Mouse (Mus musculus): Measurements from ENCODE around the gene Aif1.

The Aif1 gene

DNA sequence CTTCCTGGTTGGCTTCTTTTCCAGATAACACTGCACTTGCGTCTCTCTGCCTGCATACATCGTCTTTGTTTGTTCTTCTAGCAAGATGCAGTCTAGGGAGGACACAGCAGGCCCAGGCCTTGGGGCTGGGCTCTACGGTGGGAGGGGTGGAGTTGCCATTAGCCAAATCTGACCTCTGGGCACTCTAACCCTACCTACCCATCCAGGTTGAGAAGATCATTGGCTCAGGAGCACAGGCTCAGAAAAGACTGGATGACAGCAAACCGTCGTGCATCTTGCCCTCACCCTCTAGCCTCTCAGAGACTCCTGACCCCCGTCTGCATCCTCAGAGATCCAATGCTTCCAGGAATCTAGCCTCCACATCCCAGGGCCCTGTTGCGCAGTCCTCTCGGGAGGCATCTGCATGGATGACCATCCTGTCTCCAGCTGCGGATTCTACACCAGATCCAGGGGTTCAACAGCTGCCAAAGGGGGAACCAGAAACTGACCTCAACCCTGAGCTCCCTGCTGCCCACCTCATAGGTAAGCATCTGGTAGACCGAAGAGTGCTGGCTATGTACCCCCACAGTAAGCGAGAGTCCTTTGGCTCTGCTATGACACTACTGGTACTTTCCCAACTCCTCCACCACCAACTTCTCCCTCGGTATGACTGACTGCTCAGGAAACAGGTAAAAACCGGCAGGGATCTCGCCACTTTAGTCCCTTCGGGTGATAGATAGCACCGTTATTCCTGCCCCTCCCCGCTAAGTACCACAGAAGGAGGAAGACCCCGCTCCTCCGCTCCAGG lies 19.2 kb upstream of the Aif1 start:
- DNase-seq (ENCODE audit: low read depth), result no peak

DNA sequence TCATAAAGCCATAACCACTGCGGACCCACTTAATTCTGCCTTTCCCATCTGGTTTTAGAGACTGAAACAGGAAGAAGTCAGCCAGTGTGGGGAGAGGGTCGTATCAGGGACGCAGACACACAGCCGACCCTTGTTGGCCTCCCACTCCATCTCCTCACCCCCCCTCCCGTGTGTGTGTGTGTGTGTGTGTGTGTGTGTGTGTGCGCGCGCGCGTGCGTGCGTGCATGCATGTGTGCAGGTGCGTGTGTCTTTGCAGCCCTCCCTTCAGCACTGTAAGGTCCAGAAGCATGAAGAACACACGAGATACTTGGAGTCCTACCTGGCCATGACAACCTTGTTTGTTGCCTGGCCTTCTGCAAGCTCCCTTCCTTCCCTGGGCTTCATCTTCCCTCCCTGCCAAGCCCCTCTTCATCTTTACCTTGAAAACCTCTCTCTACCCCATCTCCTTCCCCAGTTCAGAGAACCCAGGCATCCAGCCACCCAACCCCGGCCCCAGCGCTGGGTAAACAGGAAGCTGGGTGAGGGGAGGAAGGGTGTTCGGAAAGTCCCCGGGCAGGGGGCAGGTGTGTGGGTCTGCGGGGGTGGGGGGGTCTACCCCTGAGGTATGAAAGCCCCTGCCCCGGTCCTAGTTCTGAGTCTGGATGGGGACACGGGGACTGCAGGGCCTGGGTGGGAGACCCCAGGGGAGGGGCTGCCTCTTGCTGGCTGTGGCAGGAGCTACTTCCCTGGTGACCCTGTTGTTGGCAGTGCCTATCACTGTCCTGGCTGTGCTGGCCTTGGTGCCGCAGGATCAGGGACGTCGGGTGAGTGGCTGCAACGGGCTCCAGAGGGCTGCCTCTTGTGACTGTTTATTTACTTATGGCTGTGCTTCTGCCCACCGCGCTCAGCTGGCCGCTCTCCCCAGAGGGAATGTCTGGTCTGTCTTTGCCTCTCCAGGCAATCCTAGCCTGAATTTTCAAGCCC lies 18.3 kb upstream of the Aif1 start, which contains the start of gene Ltb:
TSS of gene Ltb (plus strand) at position 559 of the 963 bp plus-strand sequence.
- no peak for DNase-seq (ENCODE audit: low read depth)

DNA sequence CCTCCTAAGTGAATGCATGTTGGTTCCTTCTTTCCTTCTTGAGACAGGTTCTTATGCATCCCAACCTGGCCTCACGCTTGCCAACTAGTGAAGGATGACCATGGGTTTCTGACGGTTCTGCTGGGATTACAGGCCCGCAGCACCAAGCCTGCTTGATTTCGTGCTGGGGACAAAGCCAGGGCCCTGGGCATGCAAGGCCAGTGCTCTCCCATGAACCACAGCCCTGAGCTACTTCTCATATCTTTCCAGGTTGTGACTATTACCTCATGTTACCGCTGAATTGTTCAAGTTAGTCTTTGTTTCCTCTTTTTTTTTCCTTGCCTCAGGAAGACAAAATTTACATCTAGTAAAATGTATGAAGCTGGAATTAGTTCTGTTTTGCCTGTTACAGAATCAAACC lies 17.1 kb upstream of the Aif1 start:
- DNase-seq (ENCODE audit: low read depth), result peak; percentile 84

DNA sequence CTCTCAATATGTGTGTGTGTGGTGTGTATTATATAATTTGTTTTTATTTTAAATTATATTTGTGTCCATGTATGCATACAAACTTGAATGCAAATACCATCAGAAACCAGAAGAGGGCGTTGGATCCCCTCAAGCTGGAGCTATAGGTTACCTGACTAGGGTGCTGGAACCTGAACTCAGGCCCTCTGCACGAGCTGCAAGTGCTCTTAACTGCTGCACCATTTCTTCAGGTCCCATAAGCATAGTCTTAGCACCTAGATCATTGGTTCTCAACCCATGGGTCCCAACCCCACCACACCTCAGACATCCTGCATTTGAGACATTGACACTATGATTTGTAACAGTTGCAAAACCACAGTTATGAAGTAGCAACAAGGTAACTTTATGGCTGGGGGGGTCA lies 15.9 kb upstream of the Aif1 start:
- no peak for DNase-seq (ENCODE audit: low read depth)

DNA sequence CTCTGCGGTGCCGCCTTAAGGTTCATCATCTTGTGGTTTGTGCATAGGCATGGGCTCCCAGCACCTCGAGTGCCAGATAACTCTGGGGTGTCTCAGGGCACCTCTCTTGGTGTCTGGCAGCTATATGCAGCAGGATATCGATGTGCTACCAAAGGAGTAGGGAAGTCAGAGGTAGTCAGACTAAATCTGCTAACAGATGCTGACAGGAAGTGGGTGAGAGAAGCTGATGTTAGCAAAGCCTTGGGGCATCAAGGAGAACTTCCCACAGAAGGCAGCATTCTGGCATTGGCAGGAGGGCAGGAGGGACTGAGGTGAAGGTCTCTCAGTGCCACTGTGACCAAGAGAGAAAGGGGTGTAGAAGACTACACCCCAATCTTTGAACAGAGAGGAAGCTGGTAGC lies 14.2 kb upstream of the Aif1 start:
- DNase-seq (ENCODE audit: low read depth), result peak; percentile 47

DNA sequence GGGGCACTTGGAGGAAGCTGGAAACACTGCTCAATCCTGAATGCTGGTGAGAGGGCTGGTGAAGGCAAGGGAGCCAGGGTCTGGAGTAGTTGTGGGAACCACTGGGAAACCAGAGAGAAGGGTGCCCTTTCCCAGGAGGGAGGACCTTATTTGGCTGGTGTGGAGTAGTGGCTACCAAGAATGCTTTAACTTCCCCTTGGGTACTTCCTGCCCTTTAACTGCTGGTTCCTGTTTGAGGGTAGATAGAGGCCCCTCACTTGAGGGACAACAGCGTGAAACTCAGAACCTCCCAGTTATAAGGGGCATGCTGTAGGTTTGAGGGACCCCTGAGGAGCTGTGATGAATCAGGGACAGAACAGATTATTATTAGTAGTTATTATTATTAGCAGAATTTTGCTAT lies 13.3 kb upstream of the Aif1 start:
- DNase-seq (ENCODE audit: low read depth), result peak; percentile 77

DNA sequence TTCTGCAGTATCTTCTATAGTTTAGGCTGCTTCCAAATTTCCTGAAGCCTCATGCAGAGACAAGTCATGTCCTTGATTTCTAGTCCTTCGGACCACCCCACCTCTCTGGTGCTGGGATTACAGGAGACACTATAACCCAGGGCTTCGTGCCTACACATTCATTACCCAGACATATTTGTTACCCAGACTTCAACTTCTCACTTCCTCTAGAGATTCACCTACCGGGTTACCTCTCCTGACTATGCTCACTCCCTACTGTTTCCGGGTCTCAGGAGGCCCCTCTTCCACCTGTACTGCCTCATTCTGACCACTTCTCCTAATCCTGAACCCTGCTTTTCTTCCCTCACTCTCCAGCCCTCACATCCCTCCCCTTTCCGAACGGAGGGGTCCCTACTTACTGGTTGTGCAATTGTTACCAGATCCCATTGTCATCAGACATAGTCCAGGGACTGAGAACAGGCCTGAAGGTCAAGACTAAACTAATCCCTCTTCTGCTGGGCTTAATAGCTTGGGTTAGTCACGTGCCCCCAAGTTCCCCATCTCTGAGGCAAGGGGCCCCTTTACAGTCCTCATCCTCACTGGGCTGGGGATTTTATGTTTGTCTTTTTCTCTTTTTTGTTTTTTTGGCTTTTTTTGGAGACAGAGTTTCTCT lies 12.2 kb upstream of the Aif1 start, which contains the start of gene Lst1:
TSS of gene Lst1 (minus strand) at position 481 of the 652 bp plus-strand sequence.
- DNase-seq (ENCODE audit: low read depth), result no peak

DNA sequence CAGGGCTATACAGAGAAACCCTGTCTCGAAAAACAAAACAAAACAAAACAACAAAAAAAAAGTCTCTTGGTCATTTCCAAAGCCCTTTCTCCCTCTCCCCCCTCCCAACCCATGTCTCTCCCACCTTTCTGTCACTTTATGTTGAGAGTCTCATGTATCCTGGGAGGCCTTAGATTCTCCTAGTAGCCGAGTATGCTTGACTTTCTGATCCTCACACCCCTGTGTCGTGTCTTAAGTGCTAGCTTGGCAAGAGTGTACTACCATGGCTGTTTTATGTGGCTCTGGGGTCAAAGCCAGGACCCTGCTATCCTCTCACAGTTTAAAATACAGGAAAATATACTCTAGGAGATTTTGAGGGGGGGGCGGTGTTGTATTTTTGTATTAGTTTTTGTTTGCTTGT lies 11.5 kb upstream of the Aif1 start:
- no peak for DNase-seq (ENCODE audit: low read depth)

DNA sequence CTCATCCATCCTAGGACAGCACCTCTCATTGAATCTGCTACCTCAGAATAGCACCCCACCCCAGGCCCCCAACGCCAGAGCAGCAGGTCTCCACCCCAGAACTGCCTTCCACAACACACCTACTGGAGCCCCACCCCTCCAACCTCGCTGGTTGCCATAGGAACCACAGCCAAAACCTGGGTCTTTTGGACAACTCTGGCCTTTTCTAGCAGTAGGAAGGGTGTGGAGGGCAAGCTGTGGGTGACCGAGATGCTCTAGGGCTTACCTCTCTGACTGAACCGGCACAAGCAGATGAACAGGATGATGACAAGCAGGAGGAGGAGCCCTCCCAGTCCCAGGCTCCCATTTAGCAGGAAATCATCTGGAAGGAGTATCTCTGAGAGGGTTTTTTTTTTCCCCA lies 10.8 kb upstream of the Aif1 start:
- peak; percentile 77 for DNase-seq (ENCODE audit: low read depth)

DNA sequence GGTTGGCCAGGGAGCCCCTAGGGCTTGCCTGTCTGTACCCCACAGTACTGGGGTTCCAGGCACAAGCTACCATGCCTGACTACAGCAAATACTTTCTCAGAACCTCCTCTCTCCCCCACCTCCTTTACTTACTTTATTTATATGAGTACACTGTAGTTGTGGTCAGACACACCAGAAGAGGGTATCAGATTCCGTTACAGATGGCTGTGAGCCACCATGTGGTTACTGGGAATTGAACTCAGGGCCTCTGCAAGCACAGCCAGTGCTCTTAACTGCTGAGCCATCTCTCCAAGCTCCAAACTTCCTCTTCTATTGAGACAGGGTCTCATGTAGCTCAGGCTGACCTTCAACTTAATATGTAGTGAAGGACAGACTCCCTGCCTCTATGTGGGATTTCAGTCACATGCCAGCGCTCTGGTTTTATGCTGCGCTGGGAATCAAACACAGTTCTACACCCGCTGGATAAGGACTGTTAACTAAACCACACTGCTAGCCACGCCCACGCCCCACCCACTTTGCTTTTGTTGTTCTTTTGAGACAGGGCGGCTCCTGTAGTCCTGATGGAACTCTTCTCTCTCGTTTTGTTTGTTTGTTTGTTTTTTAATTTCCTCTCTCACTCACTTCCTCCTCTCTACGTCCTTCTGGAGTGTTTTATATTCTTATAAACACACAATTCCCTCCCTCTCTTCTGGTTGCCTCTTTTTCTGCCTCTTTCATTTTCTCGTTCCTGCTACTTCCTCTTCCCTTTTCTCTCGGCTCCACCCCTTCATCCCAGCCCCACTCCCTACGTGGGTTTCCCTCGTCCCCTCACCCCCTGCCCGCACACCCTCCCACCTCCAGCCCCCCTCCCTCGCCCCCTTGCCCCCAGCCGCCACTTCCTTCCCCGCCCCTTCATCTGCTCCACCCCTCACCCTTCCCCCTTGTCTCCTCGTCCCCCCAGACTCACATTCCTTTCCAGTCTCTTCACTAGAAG lies 10.1 kb upstream of the Aif1 start:
- peak; percentile 94 for DNase-seq (ENCODE audit: low read depth)

DNA sequence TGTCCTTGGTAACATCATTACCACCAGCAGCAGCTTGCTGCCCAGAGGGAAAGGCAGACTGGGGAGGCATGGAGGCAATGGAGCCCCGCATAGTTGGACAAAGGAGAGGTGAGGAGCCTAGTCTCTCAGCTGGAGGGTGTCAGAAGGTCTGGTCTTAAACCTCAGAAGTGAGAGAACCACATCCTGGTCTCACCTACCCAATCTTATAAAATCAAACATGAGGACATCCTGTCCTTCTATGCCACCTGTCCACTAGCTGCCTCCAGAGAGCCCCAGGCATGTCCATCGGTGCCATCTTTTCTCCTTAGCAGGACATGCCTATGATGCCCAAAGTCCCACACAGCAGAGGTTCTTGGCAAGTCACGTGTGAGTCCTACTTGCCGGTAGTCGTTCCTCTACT lies 4.2 kb upstream of the Aif1 start:
- no peak for DNase-seq (ENCODE audit: low read depth)

DNA sequence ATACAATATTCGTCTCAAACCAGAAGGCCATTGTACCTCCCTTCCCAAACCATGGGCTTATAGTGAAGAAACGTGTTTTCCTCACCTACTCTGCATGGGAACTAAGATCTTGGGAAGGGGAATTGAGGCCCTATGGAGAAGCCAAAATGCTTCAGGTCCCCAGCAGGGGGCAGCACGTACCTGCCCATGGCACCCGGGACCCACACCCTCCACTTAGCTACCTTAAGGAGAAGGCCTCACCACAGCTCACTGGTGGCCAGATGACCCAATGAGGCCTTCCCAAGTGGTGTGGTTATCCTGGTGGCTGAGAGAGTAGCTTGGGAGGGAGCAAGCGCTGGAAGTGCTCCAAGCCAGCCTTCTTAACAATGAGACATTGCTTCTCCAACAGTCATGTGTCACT lies 2.7 kb upstream of the Aif1 start:
- peak; percentile 87 for DNase-seq (ENCODE audit: low read depth)

DNA sequence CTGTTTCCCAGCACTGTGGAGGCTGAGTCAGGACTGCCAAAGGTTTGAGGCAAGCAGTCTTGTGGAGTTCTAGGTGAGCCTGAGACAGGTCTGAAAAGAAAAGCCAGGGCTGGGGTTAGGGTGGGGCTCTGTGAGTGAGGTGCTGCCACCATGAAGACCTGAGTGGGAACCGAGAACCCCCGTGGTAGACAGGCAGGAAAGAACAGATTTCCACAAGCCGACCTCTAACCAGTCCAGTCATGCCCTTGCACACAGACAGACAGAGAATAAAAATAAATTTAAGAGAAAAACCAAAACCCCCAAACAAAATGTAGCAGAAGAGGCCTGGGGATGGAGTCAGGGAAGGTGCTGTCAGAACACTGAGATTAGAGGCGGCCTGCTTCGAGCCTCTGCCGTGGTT lies 486 bp downstream of the Aif1 start:
- DNase-seq (ENCODE audit: low read depth), result no peak

DNA sequence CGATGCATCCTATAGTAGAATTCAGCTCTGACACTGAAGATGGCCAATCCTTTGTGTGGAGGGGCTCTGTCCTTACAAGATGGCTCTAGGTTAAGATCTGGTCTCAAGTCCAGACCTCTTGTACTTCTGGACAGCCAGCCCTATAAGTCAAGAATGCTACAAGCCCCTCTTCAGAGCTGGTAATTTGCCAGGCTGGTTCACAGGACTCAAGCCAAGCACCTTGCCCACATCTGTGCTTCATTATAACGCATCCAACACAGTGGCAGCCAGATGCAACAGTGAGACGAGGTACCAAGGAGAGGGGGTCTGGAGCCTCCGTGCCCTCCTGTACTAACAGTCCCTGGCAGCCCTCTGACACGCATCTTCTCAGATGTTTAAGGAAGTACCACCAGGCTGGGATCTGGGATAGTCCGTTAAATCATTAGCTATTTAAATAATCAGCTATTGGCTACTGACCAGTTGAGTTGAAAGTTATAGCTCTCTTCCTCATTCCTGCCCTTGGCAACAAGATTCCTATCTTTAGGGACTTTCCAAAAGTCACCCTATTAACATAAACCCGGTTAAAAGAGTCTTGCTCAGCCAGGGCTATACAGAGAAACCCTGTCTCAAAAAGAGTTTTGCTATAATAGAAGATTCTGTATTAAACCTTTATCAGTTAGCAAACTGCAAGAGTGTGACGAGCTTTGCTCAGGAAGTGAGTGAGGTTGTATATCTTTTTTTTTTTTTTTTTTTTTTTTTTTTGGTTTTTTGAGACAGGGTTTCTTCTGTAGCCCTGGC lies 1.5 kb downstream of the Aif1 start:
- DNase-seq (ENCODE audit: low read depth), result no peak

DNA sequence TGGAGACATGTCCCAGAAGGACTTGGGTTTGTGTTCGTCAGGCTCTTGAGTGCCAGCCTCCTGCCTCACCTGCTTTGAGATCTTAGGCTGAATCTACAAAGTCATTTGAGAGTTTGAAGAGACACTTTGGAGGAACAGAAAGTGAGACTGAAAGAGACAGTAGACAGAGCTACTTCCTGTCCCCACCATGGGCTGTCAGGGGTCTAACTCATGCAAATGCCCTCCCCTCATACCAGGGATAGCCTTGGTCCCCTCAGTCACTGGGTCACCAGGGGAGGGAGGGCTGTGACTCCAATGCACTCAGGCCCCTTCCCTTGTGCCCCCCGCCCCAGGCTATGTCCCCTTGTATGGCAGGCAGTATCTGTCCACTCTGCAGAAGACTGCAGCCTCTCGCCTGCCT lies 2.5 kb downstream of the Aif1 start:
- DNase-seq (ENCODE audit: low read depth), result no peak

DNA sequence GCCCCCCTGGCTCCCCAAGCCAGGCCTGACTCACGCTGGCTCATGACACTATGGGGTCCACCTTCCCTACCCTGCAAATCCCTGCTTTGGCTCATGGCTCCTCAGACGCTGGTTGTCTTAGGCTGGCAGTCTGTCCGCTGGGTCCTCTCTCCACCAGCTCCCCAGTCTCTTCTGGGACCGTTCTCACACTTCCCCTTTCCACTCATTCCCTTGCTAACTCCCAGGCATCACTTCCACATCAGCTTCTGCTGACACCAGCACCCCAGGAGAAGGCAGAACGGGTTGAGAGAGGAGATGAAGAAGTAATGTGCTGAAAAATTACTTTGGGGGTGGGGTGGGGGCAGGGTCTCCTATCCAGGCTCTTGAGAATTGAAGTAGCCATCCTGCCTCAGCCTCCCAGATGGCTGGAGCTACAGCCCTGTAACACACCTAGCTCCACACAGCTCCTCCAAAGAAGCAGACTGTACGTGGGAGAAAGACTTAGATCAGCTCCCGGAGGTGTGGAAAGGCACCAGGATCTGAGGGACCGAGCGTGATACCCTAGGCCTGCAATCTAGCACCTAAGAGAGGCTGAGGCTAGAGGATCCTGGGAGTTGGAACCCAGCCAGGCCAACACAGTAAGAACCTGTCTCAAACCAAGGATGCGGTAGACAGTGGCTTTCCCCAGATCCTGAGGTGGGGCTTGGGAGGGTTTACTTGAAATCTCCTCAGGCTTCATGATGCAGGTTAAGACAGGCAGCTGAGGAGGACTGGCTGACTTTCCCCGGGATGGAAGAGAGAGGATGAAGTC lies 3.2 kb downstream of the Aif1 start:
- DNase-seq (ENCODE audit: low read depth), result no peak

DNA sequence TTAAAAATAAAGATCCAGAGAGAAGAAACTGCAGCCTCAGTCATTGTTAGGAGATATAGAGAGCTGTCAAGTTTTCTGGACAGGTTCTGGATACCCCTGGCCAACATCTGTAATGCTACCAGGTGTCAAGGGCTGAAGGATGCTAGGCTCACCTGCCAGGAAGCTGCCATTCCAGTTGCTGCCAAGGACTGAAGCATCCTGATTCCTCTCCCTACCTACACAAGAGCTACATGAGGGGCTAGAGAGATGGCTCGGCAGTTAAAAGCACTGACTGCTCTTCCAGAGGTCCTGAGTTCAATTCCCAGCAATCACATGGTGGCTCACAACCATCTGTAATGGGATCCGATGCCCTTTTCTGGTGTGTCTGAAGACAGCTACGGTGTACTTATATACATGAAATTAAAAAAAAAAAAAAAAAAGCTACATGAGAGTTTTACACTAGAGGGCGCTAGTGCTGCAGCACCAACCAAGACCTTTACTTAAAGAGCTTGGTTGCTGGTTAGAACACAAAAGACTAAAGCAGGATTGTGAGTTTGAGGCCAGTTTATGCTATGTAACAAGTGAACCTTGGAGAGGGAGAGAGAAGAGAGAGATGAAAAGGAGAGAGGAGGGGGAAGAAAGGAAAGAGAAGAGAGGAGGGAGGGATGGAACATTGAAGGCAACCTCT lies 7.2 kb downstream of the Aif1 start:
- DNase-seq (ENCODE audit: low read depth), result peak; percentile 90

DNA sequence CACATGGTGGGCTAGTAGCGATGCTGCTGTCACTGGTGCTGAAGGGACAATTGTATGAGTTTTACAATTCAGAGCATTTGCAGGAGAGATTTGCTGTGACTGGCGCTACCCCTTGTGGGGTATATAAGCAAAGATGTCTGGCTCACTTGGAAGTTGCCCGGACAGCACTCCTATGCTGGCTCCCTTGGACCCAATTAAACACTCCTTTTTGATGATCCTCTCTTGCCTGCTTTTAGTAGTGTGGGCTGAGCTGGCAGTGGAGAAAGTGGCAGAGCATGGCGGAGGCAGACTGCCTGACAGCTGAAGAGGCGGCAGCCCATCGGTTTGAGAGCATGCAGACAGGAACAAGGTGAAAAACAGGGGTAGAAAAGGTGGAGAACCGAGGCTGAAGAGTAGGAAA lies 8.1 kb downstream of the Aif1 start:
- no peak for DNase-seq (ENCODE audit: low read depth)

Measured in 416B (cell line).